Mouse (Mus musculus): ENCODE data around the gene Fat1. TPM values are rescaled to one million over a fixed set of nuclear protein-coding genes. Genes with fewer than 3 reads are reported as not detected.
"Not testable (repeated sequence)": the region's sequence is repeated elsewhere in the genome, so short reads cannot be mapped to it uniquely, and the experiment has no call there.

The Fat1 gene
- polyA plus RNA-seq, 1 experiment: 1.4 TPM

DNA sequence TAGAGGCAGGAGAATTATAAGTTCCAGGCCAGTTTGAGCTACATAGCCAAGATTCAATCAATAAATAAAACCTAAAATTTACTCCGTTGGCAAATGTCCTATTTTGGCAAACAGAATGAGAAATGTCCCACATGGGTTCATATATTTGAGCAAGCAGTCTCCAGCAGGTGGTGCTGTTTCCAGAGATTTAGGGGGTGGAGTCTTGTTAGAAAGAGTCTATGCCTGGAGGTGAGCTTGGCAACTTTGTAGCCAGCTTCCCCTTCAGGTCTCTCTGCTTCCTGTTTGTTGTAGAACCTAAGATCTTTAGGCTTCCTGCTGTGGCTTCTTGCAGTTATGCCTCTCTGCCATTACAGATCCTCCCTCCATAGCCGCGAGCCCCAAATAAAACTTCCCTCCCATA is 120.3 kb downstream of the Fat1 start:
- no peak overlapping the region for H3K4me3 ChIP-seq (ENCODE audit: insufficient read depth, low read length)
- TF ChIP-seq CTCF (IDR thresholded peaks at IDR 0.05; ENCODE audit: low read depth, low read length) (no peak), POLR2A (IDR thresholded peaks at IDR 0.05; ENCODE audit: borderline replicate concordance, low read depth, low read length) (no peak)
- H3K27ac ChIP-seq (ENCODE audit: insufficient read depth, low read depth, low read length): no peak overlapping the region
- no peaks in the 10 kb centered on the region for H3K4me1 ChIP-seq (ENCODE audit: control insufficient read depth, insufficient read depth, low read length)

DNA sequence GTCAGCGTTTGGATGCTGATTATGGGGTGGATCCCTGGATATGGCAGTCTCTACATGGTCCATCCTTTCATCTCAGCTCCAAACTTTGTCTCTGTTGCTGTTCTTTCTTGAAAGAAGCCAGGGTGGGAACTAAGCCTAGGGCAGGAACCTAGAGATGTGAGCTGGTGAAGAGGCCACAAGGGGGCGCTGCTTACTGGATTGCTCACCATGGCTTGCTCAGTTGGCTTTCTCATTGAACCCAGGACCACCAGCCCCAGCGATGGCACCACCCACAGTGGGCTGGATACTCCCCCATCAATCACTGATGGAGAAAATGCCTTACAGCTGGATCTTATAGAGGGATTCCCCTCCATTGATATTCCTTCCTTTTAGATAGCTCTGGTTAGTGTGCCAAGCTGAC is 121.6 kb downstream of the Fat1 start:
- TF ChIP-seq POLR2A (IDR thresholded peaks at IDR 0.05; ENCODE audit: borderline replicate concordance, low read depth, low read length): no peak
- TF ChIP-seq CTCF (IDR thresholded peaks at IDR 0.05; ENCODE audit: low read depth, low read length): no peak
- H3K27ac ChIP-seq (ENCODE audit: insufficient read depth, low read depth, low read length): no peak overlapping the region
- H3K4me1 ChIP-seq (ENCODE audit: control insufficient read depth, insufficient read depth, low read length): no peaks in the 10 kb centered on the region
- H3K4me3 ChIP-seq (ENCODE audit: insufficient read depth, low read length): no peak overlapping the region

DNA sequence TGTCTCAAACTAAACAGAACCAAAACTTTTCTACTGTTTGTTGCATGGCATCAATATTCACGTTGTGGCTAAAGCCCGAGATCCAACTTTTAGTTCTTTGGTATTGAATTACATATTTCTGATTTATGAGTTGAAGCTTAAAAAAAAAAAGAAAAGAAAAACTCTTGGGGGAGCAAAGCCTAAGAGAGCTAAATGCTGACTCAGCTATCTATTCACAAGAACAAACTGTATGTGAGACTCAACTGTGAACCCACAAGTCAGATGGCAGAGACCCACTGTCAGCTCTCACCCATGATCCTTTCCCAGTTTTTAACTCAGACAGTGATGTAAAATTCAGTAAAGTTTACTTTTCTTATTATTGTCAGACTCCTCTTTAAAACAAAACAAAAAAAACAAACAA is 124.8 kb downstream of the Fat1 start:
- TF ChIP-seq POLR2A (IDR thresholded peaks at IDR 0.05; ENCODE audit: borderline replicate concordance, low read depth, low read length) (no peak), CTCF (IDR thresholded peaks at IDR 0.05; ENCODE audit: low read depth, low read length) (no peak)
- H3K4me3 ChIP-seq (ENCODE audit: insufficient read depth, low read length): no peak overlapping the region
- no peak overlapping the region for H3K27ac ChIP-seq (ENCODE audit: insufficient read depth, low read depth, low read length)
- no peaks in the 10 kb centered on the region for H3K4me1 ChIP-seq (ENCODE audit: control insufficient read depth, insufficient read depth, low read length)

DNA sequence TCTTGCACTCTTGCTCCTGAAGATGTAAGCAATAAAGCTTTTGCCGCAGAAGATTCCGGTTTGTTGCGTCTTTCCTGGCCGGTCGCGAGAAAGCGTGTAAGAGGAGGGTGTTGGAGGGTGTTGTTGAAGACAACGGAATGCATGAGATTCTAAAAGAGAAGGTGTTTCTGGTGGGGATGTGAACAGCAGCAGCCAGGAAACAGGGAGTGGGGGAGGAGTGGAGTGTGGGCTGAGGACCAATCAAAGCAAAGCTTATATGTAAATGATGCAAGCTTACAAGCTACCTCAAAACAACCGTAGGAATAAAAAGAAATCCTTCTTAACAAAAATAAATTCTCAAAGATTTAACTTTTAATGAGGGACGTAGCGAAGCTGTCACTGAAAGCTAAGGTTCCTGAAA is 127.1 kb downstream of the Fat1 start:
- H3K27ac ChIP-seq (ENCODE audit: insufficient read depth, low read depth, low read length): no peak overlapping the region
- TF ChIP-seq CTCF (IDR thresholded peaks at IDR 0.05; ENCODE audit: low read depth, low read length) (no peak), POLR2A (IDR thresholded peaks at IDR 0.05; ENCODE audit: borderline replicate concordance, low read depth, low read length) (no peak)
- H3K4me1 ChIP-seq (ENCODE audit: control insufficient read depth, insufficient read depth, low read length): no peaks in the 10 kb centered on the region
- H3K4me3 ChIP-seq (ENCODE audit: insufficient read depth, low read length): no peak overlapping the region

DNA sequence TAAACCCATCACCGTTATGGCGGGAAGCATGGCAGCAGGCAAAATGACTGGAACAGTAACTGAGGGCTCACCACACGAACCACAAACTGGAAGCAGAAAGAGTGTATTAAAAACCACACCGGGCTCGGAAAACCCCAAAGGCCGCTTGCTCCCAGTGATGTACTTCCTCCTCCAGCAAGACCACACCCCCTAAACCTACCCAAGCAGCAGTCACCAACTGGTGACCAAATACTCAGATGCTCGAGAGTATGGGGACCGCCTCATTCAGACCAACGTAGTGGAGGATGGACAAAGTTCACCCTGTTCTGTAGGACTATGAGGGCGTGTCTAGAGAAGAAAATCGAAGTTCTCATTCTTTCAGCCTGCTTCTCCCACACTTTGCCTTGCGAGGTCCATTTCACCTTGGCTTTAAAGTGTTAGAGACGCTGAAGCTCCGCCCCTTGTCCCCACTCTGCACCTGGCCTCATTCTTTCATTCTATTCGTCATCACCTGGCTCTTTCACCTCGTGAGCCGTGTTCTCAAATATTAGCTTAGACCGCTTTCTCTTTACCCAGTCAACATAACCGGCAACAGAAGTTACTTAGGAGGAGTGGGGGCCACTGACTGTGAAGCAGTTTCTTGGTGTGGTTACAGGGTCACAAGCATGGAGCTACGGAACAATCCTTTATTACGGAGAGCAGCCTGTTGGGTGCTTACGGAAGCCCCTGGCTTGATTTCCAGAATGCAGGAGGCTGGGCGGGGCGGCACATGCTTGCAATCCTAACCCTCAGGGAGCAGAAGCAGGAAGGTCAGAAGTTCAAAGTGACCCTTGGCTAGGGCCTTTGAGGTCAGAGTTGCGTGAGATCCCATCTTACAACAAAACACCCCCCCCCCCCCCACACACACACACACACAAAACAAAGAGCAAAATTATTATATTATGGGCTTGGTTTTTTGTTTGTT is 128.0 kb downstream of the Fat1 start:
- no peaks in the 10 kb centered on the region for H3K4me1 ChIP-seq (ENCODE audit: control insufficient read depth, insufficient read depth, low read length)
- TF ChIP-seq CTCF (IDR thresholded peaks at IDR 0.05; ENCODE audit: low read depth, low read length) (no peak), POLR2A (IDR thresholded peaks at IDR 0.05; ENCODE audit: borderline replicate concordance, low read depth, low read length) (no peak)
- H3K4me3 ChIP-seq (ENCODE audit: insufficient read depth, low read length): no peak overlapping the region
- H3K27ac ChIP-seq (ENCODE audit: insufficient read depth, low read depth, low read length): no peak overlapping the region

DNA sequence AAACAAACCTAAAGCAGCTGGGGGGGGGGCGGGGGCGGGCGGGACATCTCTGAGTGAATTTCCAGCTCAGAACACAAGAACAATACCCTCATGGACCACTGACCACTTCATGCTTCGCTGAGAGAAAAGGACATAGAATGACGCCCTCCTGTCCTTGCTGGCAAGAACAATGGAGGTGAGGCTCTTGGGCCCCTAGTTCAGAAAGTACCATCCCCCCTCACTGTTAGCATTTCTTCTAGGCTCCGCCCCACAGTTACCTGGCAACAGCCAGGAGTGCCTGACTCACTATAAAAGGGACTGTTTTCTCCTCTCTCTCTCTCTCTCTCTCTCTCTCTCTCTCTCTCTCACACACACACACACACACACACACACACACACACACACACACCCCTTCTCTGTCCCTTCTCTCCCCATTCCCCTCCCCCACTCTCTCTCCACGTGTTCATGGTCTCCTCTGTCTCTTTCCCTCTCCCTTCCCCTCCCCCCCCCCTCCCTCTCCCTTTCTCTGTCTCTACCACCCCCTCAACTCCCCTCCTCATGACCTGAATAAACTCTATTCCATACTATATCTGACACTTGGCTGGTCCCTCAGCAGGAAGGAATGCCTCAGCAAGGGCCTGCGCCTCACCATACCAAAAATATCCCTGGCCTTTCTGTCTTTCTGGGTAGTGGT is 129.1 kb downstream of the Fat1 start:
- Histone ChIP-seq H3K4me1 (ENCODE audit: control insufficient read depth, insufficient read depth, low read length) (no peaks in the 10 kb centered on the region), H3K4me3 (ENCODE audit: insufficient read depth, low read length) (no peak overlapping the region), H3K27ac (ENCODE audit: insufficient read depth, low read depth, low read length) (no peak overlapping the region)
- TF ChIP-seq CTCF (IDR thresholded peaks at IDR 0.05; ENCODE audit: low read depth, low read length): no peak
- TF ChIP-seq POLR2A (IDR thresholded peaks at IDR 0.05; ENCODE audit: borderline replicate concordance, low read depth, low read length): no peak

DNA sequence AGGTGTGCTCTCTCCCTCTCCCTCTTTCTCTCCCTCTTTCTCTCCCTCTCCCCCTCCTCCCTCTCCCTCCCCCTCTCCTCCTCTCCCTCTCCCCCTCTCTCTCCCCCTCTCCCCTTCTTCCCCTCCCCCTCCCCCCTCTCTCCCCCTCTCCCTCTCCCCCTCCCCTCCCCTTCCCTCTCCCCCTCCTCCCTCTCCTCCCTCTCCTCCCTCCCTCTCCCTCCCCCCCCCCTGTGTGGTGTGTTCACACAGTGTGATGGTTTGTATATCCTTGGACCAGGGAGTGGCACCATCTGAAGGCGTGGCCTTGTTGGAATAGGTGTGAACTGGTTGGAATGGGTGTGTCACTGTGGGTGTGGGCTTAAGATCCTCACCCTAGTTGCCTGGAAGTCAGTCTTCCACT is 130.1 kb downstream of the Fat1 start:
- H3K4me1 ChIP-seq (ENCODE audit: control insufficient read depth, insufficient read depth, low read length); H3K4me3 ChIP-seq (ENCODE audit: insufficient read depth, low read length); H3K27ac ChIP-seq (ENCODE audit: insufficient read depth, low read depth, low read length): not testable (repeated sequence)

DNA sequence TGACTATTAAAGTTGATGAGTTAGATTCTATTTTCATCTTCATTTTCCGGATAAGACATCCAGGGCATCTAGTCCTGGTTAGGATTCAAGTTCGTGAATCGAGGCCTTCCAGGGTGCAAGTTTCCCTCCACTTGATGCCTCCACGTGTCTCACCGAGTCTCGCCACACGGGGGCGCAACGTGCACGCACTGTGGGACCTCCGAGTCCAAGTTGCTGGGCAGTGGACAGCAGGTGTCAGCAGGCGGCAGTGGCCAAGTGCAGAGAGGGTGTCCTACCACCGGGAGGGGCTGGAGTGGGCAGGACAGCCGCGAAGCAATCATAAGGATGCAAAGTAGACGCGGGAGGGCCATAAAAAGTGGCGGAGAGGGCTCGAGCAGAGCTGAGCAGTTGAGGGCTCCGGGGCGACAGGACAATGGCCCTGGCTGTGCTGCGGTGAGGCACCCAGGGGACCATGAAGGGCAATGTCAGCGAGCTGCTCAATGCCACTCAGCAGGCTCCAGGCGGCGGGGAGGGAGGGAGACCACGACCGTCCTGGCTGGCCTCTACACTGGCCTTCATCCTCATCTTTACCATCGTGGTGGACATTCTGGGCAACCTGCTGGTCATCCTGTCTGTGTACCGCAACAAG is 133.6 kb downstream of the Fat1 start, which contains the start of gene Mtnr1a:
Mtnr1a (plus strand) TSS at position 379 of the 628 bp plus-strand sequence.
- Histone ChIP-seq H3K4me1 (ENCODE audit: control insufficient read depth, insufficient read depth, low read length) (no peaks in the 10 kb centered on the region), H3K27ac (ENCODE audit: insufficient read depth, low read depth, low read length) (no peak within 1 kb of the TSS), H3K4me3 (ENCODE audit: insufficient read depth, low read length) (no peak within 1 kb of the TSS)
- peak; percentile 70 for TF ChIP-seq CTCF (IDR thresholded peaks at IDR 0.05; ENCODE audit: low read depth, low read length)
- TF ChIP-seq POLR2A (IDR thresholded peaks at IDR 0.05; ENCODE audit: borderline replicate concordance, low read depth, low read length): no peak

DNA sequence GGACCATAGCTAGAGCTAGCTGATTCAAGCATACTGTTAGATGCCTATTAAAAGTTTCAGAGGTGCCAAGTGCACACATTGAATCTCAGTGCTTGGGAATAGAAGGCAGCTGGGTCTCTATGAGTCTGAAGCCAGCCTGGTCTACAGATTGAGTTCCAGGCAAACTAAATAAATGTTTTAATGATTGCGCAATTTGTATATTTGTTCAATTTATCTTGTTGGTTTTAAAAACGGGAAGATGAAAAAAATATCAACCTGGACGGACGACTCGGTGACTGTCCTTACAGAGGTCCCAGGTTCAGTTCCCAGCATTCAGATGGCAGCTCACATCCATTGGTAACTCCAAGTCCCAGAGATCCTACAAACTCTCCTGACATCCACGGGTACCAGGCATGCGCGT is 135.7 kb downstream of the Fat1 start:
- TF ChIP-seq POLR2A (IDR thresholded peaks at IDR 0.05; ENCODE audit: borderline replicate concordance, low read depth, low read length) (no peak), CTCF (IDR thresholded peaks at IDR 0.05; ENCODE audit: low read depth, low read length) (no peak)
- no peak overlapping the region for H3K4me3 ChIP-seq (ENCODE audit: insufficient read depth, low read length)
- no peak overlapping the region for H3K27ac ChIP-seq (ENCODE audit: insufficient read depth, low read depth, low read length)
- H3K4me1 ChIP-seq (ENCODE audit: control insufficient read depth, insufficient read depth, low read length): no peaks in the 10 kb centered on the region

DNA sequence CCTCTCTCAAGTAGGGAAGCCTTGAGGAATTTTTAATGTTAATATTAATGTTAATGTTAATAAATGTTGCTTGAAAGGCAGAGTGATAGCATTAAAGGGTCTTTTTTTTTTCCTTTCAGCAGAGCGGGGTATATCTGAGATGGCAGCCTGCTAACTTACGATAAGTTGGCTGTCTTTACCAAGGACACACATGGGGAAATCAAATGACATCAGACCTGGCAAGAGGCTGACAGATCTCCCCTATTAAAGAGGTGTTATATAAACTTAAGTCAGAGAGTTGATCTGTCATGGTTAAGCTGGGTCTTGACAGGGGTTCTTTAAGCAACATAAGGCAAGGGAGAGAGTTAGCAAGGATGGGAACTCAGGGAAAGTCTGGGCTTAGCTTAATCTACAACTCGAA is 145.6 kb downstream of the Fat1 start:
- no peaks in the 10 kb centered on the region for H3K4me1 ChIP-seq (ENCODE audit: control insufficient read depth, insufficient read depth, low read length)

More for the DNA sequence above, 145.6 kb downstream of the Fat1 start:
- Histone ChIP-seq H3K27ac (ENCODE audit: insufficient read depth, low read depth, low read length) (no peak overlapping the region), H3K4me3 (ENCODE audit: insufficient read depth, low read length) (no peak overlapping the region)
- no peak for TF ChIP-seq CTCF (IDR thresholded peaks at IDR 0.05; ENCODE audit: low read depth, low read length)
- TF ChIP-seq POLR2A (IDR thresholded peaks at IDR 0.05; ENCODE audit: borderline replicate concordance, low read depth, low read length): no peak
